Mouse (Mus musculus) adrenal gland, postnatal 14 days (tissue): Measurements from ENCODE around the gene Strn. TPM values are rescaled to one million over a fixed set of nuclear protein-coding genes. Genes with fewer than 3 reads are reported as not detected.

Experiments used
- DNase-seq: peaks from one replicate; pipeline ENCODE4 v3.0.0; 2021; ENCODE audit warnings: mixed read lengths
- long read RNA-seq, 2 experiments: library from polyadenylated mRNA; stranded (forward); transcript quantifications; one replicate each; pipeline ENCODE4 v2.0.0; 2021
- total RNA-seq: library from RNA; stranded (reverse); gene quantifications from 2 replicates; pipeline ENCODE4 v1.2.3, GENCODE M21; 2021

Strn gene
- 23.4 and 24.4 TPM in 2 replicates for total RNA-seq
- long read RNA-seq, experiment 1, full-length matches to known transcripts, result 4 of 13 reads
- long read RNA-seq, experiment 1, partial matches to known transcripts, result 1 of 13 reads
- long read RNA-seq, experiment 1, other reads (novel, unspliced or antisense), result 8 of 13 reads
- long read RNA-seq, experiment 2, full-length matches to known transcripts, result 1 of 3 reads
- long read RNA-seq, experiment 2, partial matches to known transcripts, result 0 of 3 reads
- long read RNA-seq, experiment 2, other reads (novel, unspliced or antisense), result 2 of 3 reads

DNA sequence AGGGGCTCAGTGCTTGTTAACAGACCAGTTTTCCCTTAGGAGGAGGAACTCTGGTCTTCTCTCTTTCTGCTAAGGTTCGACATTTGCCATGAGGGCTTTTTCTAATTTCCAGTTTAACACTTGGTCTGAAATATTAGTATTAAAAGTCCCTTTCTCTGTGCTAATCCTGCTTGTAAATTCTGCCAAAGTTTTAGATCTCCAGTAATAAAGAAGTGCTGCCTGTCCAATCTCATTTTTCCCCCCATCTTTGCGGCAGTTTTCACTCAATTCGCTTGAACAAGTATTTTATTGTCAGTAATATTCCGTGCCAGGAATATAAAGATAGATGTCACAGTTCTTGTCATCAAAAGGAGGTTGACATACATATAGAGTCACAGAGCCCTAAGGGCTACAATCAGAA is at the start of gene Strn:
Gene Strn (minus strand): TSS at position 101 of the 400 bp plus-strand sequence.
- DNase-seq, result no peak

GRCm38 (mm10) chr17:78778765-78779164 is 41.8 kb upstream of the Strn start:
- no peak for DNase-seq

DNA sequence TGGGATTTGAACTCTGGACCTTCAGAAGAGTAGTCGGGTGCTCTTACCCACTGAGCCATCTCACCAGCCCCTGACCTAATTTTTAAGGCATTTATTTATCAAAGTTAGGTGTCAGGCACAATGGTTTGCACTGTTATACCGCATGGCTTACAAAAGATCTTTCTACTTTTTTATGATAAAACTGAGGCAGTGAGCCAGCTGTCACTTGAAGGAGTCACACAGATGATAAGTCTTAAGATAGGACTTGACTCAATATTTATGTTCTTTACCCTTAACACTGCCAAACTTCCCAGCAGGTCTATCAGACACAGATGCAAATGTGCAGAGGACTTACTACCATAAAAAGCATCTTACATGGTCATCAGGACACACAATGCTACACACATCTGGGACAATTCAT is 35.3 kb upstream of the Strn start:
- DNase-seq, result no peak

DNA sequence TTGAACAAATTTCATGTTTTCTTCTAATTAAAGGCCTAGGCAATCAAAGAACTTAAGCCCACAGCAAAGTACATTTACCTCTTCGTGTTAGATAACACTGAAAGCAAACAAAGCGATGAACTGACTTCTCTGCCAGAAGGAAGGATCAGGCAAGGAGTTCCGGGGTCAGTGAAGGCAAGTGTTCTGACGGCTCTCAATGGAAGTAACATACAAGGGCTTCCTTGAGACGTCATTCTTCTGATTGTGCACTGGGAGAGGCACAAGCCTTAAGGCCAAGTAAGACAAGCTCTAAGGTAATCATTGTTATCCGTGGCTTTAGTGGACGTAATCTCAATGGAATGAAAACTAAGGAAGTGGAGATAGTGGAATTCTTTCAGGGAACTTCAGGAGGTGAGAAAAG is 33.9 kb upstream of the Strn start:
- no peak for DNase-seq

GRCm38 (mm10) chr17:78769341-78769740 is 32.3 kb upstream of the Strn start:
- no peak for DNase-seq

- no peak for DNase-seq
Observed at GRCm38 (mm10) chr17:78768937-78769336, 31.9 kb upstream of the Strn start.

DNA sequence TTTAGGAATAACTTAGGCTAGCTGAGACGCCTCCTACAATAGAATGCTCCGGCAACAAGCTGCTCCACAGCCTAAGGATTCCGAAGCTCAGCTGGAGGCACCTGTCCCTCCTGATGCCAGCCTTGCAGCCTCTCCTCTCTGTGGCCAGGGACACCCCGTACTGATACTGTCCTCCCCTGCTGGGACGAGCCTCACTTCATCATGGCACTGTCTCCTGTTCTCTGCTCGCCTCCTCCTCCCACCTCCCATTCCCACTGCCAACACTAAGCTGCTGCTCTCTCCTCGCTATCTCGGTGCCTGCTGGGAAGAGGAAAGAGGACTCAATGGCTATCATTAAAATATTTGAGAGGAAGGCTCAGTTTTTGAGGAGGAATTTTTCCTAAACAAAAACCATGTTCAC is 30.6 kb upstream of the Strn start:
- no peak for DNase-seq

DNA sequence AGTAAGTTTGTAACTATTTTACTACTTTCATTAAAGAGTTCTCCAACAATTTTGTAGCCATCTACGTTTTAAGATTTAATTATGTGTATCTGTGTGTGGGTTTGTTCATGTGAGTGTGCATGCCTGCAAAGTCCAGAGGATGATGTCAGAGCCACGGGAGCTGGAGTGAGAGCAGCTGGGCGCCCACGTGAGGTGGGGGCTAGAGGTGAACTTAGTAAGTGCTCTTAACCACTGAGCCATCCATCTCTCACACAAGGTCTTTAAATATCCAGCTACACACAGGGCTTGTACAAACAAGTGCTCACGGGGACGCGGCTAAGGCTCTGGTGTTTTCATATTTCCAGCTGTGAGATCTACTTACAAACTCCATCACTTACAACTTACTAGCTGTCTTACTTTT is 29.1 kb upstream of the Strn start:
- no peak for DNase-seq

- DNase-seq, result no peak
Observed at GRCm38 (mm10) chr17:78763272-78763671, 26.3 kb upstream of the Strn start.

GRCm38 (mm10) chr17:78752938-78753655 is 16.1 kb upstream of the Strn start:
- no peak for DNase-seq

DNA sequence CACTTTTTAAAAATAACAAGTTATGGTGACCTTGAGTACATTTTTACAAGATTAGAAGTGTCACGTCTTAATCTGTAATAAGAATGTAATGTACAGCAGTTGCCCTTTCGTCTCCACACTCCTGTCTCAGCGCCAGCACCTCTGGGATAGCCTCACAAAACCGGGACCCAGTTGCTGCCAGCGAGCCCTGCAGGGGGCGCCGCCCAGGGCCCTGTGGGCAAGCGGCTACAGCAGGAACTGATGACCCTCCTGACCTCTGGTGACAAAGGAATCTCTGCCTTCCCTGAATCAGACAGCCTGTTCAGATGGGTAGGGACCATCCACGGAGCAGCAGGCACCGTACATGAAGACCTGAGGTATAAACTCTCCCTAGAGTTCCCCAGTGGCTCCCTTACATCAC is 15.1 kb upstream of the Strn start:
- no peak for DNase-seq

DNA sequence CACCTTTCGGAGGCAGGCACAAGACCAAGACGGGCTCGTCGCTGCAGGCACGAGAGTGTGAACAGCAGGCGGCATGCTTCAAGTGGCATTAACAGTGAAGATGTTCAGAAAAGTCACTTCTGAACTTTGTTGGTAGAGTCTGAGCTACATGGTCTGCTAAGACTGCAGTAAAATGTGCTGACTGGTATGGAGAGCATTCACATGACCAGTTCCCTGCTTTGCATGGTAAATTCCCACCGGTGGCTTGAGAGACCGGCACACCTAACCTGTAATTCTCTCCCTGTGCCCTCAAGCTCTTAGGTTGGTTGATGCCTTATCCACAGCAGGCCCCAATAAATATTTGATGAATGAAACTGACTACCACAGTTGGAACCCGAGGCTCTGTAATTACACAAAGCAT is 11.4 kb upstream of the Strn start:
- DNase-seq, result no peak

GRCm38 (mm10) chr17:78738416-78738815 is 1.4 kb upstream of the Strn start:
- no peak for DNase-seq

DNA sequence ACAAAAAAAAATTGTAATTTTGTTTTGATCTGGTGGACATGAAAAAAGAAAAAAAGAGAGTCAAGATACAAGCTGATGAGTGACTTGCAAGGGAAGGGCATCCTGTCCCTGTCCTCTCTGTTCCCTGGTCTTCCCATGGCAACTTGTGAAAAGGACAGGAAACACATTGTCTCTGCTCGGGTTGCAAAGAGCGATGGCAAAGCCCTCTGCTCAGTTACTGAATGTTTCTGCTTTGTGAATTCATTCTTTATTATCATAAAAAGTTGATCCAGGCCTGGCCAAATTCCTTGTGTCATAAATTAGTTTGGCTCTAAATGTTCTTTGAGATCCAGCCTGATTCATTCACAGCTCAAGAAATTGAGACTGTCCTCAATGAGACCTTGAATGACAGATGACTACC is 775 bp upstream of the Strn start:
- DNase-seq, result no peak

DNA sequence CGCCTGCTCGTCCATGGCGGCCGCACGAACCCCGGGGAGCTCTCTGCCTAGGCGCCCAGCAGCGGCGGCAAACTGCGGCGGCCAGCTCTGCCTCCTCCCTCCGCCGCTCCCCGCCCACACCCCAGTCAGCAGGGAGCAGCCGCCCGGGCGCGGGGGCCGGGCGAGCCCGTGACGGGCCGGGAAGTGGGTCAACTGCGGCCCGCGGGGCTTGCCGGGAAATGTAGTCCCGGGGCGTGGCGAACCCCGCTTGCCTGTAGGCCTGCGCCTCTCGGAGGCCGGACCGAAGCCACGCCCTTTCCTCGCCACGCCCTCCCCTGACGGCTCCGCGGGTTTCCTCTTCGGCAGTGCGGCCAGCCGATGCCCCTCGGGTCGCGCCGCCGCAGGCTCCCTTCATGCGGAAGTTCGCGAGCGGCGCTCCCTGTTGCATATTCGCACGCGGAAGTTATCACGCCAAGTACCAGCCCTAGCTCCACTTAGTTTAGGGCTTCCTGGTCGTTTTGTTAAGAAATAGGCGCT is 465 bp downstream of the Strn start:
- peak; percentile 100 for DNase-seq

DNA sequence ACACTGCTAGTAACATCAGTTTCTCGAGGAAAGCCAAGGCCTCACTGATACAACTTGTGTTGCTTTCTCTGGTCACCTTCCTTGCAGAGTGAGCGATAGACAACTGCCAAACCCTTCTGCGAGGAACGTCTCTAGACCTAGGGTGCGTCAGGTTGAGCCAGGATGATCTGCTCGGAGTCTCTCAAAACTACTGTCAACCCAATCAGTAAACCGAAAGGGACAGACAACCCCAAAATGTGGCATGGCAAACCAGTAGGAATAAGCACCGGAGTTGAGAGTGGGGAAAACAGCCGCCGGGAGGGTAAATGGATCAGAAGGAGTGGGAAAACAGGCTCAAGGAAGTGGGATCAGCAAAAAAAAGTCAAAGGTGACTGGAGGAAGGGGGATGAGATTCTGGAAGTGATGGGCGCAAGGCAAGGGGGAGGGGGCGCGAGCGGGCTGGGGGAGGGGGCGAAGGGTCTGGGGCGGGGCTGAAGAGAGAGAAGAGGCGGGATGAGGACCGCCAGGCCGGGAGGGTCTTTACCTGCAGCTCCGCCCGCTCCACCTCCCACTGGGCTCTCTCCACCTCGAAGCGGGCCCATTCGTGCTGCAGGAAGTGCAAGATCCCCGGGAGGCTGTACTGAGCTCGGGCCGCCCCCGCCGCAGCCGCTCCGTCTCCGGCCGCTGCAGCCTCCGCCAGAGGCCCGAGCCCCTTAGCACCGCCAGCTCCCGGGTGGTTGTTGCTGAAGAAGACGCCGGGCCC is 1.1 kb downstream of the Strn start:
- DNase-seq, result peak; percentile 41

- peak; percentile 19 for DNase-seq
Observed at GRCm38 (mm10) chr17:78734806-78735205, 2.2 kb downstream of the Strn start.

- DNase-seq, result no peak
Observed at GRCm38 (mm10) chr17:78732056-78732455, 4.9 kb downstream of the Strn start.

DNA sequence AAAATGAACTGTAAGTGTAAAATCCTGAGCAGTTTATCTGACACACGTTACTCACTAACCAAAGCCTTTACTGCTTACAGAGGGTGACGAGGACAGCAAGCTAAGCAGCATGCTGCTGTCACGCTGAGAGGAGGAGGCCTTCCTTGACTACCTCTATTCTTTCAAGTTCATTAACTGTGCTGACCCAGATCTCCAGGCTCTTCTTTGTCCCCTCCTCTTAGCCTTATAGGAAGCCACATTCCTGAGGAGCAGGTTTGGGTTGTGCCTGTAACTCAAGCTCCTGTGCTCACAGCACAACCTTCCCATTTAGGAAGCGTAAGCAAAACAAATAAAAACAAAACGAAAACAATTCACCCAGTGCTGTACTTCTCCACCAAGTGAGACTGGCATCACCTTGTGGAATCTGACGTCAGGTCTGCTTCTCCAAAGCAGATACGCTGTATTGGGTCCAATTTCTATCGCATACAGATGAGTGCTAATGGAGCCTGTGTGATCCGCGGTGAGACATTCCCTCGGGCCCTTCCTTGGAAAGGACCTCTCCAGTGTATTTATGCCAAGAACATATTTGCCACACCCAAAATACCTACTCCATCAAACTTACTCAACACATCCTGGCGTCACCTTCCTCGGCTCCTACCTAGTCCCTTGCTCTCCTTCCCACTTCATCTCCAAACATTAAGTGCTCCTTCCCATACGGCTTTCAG is 10.1 kb downstream of the Strn start:
- peak; percentile 24 for DNase-seq

DNA sequence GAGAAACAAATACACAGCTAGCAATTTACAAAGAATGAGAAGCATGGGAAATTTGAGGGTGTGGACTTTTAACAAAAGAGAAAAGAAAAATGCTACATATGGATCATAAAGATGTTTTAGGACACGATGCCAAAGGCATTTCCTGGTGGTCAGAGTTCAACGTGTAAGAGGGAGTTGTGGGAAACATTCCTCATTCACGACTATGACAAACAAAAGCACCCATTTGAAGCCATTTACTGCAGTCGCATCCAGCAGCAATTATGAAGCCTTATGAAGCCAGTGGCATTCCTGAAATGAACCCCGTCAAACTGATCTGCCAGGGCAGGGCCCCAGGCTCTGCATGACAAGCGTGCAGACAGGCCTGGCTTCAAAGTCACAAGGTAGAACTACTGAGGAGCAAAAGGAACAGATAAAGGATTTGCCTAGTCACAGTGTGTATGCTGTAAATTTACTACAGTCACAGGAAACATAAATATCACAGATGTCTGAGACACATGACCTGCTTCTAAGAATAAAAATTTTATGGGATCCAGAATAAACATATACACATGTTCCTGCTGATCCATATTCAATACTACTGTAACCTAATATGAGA is 12.4 kb downstream of the Strn start:
- no peak for DNase-seq

GRCm38 (mm10) chr17:78721690-78722089 is 15.3 kb downstream of the Strn start:
- DNase-seq, result no peak

DNA sequence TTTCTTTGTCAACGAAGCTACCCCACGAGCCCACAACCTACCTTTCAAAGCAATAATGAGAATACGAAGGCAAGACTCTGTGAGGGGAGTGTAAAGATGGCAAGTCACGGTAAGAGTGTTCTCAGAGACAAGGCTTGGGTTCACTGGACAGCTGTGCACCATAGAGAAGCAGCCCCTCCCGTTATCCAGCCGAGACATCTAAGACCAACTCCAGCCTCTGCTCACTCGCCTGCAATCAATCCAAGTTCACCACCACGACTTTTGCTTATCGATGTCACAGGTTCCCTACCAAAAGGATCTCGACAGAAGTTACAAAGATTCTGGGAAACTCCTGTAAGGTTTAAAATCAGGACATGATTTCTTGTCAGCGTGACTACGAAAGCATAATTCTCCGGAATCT is 17.9 kb downstream of the Strn start:
- no peak for DNase-seq
